Mouse (Mus musculus): Measurements from ENCODE around the gene Kcna7. TPM values are rescaled to one million over a fixed set of nuclear protein-coding genes. Genes with fewer than 3 reads are reported as not detected.
"Not testable (repeated sequence)": the region's sequence is repeated elsewhere in the genome, so short reads cannot be mapped to it uniquely, and the experiment has no call there.

The Kcna7 gene
- polyA plus RNA-seq, 1 experiment from 2014 or later = not detected

DNA sequence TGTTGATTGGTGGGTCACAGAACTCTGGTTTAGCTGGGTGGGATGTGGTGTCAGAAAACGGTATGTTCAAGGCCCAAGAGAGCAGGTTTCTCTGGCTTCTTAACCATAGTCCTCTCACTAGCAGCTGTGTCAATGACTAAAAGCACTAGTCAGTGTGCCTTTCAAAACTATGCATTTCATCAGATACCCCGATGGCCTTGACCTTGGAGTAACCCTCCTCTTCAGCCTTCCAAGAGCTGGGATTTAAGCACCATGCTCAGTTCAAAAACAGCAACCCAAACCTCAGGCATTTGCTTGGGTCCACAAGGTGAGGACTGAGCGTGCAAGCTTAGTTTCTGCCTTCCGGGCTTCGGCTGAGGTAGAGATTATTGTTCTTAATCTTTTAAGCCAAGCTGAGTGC, 33.1 kb upstream of the Kcna7 start:
- H3K9me3 ChIP-seq (ENCODE audit: control insufficient read depth, low read length) = no peaks in the 10 kb centered on the region
- H3K4me1 ChIP-seq (ENCODE audit: control insufficient read depth, insufficient read depth, low read length) = 0 out of 2 replicates have a peak, but pooled peaks cover 7% of the 10 kb centered on the region
- H3K9ac ChIP-seq (ENCODE audit: low read length) = no peak overlapping the region
- peaks cover 21% of the 10 kb centered on the region for H3K36me3 ChIP-seq (ENCODE audit: control insufficient read depth, insufficient read depth, low read length)
- ATAC-seq (ENCODE audit: insufficient number of reproducible peaks, low FRiP score, low TSS enrichment, low read depth) (no peak), DNase-seq (ENCODE audit: low spot score) (no peak)
- no peak overlapping the region for H3K4me3 ChIP-seq (ENCODE audit: low read depth, low read length)
- peaks cover 22% of the 10 kb centered on the region for H3K27me3 ChIP-seq (ENCODE audit: control insufficient read depth, insufficient read depth, low read length)
- no peak overlapping the region for H3K27ac ChIP-seq (replicated peaks; ENCODE audit: low read depth, low read length)
- H3K4me2 ChIP-seq (ENCODE audit: low read depth, severe bottlenecking) = no peak overlapping the region
- WGBS = 87% methylated on average over 5 of the region's 5 CpGs

GRCm38 (mm10) chr7:45374620-45375019, 30.8 kb upstream of the Kcna7 start:
- no peak overlapping the region for H3K4me3 ChIP-seq (ENCODE audit: low read depth, low read length)
- H3K27me3 ChIP-seq (ENCODE audit: control insufficient read depth, insufficient read depth, low read length) = peaks cover 3% of the 10 kb centered on the region; the same call in 1 of the 2 replicates
- DNase-seq (ENCODE audit: low spot score) (no peak), ATAC-seq (ENCODE audit: insufficient number of reproducible peaks, low FRiP score, low TSS enrichment, low read depth) (no peak)
- no peak overlapping the region for H3K9ac ChIP-seq (ENCODE audit: low read length)
- 96% methylated on average over 8 of the region's 8 CpGs for WGBS
- peaks cover 34% of the 10 kb centered on the region for H3K36me3 ChIP-seq (ENCODE audit: control insufficient read depth, insufficient read depth, low read length)
- no peak overlapping the region for H3K4me2 ChIP-seq (ENCODE audit: low read depth, severe bottlenecking)
- H3K9me3 ChIP-seq (ENCODE audit: control insufficient read depth, low read length) = no peaks in the 10 kb centered on the region
- H3K4me1 ChIP-seq (ENCODE audit: control insufficient read depth, insufficient read depth, low read length) = 0 out of 2 replicates have a peak, but pooled peaks cover 3% of the 10 kb centered on the region
- H3K27ac ChIP-seq (replicated peaks; ENCODE audit: low read depth, low read length) = no peak overlapping the region

GRCm38 (mm10) chr7:45376057-45376456, 29.4 kb upstream of the Kcna7 start:
- Histone ChIP-seq H3K4me3 (ENCODE audit: low read depth, low read length) (no peak overlapping the region), H3K27me3 (ENCODE audit: control insufficient read depth, insufficient read depth, low read length) (no peaks in the 10 kb centered on the region), H3K4me1 (ENCODE audit: control insufficient read depth, insufficient read depth, low read length) (no peaks in the 10 kb centered on the region), H3K36me3 (ENCODE audit: control insufficient read depth, insufficient read depth, low read length) (peaks cover 47% of the 10 kb centered on the region), H3K27ac (replicated peaks; ENCODE audit: low read depth, low read length) (no peak overlapping the region), H3K9me3 (ENCODE audit: control insufficient read depth, low read length) (no peaks in the 10 kb centered on the region), H3K4me2 (ENCODE audit: low read depth, severe bottlenecking) (no peak overlapping the region), H3K9ac (ENCODE audit: low read length) (no peak overlapping the region)
- DNase-seq (ENCODE audit: low spot score) (no peak), ATAC-seq (ENCODE audit: insufficient number of reproducible peaks, low FRiP score, low TSS enrichment, low read depth) (no peak)
- WGBS = 93% methylated on average over 1 of the region's 1 CpGs

DNA sequence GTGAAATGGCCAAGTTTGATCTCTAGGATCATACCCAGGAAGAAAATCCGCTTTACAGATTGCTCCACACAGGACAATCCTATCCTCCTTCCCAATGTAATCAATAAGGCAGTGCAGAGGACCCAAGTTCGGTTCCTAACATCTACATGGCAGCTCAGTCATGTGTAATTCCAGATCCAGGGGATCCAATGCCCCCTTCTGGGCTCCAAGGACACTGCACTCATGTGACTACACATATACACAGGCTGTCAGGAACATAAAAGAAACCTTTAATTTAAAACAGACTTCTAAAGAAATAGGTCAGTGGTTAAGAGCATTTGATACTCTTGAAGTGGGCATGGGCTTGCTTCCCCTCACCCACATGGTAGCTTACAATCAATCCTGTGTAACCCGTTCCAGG, 19.4 kb upstream of the Kcna7 start:
- Histone ChIP-seq H3K4me3 (ENCODE audit: low read depth, low read length) (no peak overlapping the region), H3K27ac (replicated peaks; ENCODE audit: low read depth, low read length) (no peak overlapping the region), H3K4me1 (ENCODE audit: control insufficient read depth, insufficient read depth, low read length) (no peaks in the 10 kb centered on the region), H3K36me3 (ENCODE audit: control insufficient read depth, insufficient read depth, low read length) (peaks cover 72% of the 10 kb centered on the region), H3K4me2 (ENCODE audit: low read depth, severe bottlenecking) (no peak overlapping the region), H3K9ac (ENCODE audit: low read length) (no peak overlapping the region), H3K27me3 (ENCODE audit: control insufficient read depth, insufficient read depth, low read length) (no peaks in the 10 kb centered on the region), H3K9me3 (ENCODE audit: control insufficient read depth, low read length) (no peaks in the 10 kb centered on the region)
- peak; percentile 36 for DNase-seq (ENCODE audit: low spot score)
- WGBS = 81% methylated on average over 3 of the region's 3 CpGs
- no peak for ATAC-seq (ENCODE audit: insufficient number of reproducible peaks, low FRiP score, low TSS enrichment, low read depth)

- Histone ChIP-seq H3K36me3 (ENCODE audit: control insufficient read depth, insufficient read depth, low read length) (peaks cover 17% of the 10 kb centered on the region), H3K9ac (ENCODE audit: low read length) (peak overlapping the region; percentile 90), H3K27me3 (ENCODE audit: control insufficient read depth, insufficient read depth, low read length) (no peaks in the 10 kb centered on the region), H3K9me3 (ENCODE audit: control insufficient read depth, low read length) (no peaks in the 10 kb centered on the region), H3K4me3 (ENCODE audit: low read depth, low read length) (peak overlapping the region; percentile 88), H3K4me1 (ENCODE audit: control insufficient read depth, insufficient read depth, low read length) (peaks cover 15% of the 10 kb centered on the region), H3K27ac (replicated peaks; ENCODE audit: low read depth, low read length) (peak overlapping the region; percentile 99), H3K4me2 (ENCODE audit: low read depth, severe bottlenecking) (peak overlapping the region; percentile 90)
- DNase-seq (ENCODE audit: low spot score) = no peak
- peak; percentile 78 for ATAC-seq (ENCODE audit: insufficient number of reproducible peaks, low FRiP score, low TSS enrichment, low read depth)
- WGBS = under 1% methylated on average over 19 of the region's 20 CpGs
Observed at GRCm38 (mm10) chr7:45395129-45395541, 10.3 kb upstream of the Kcna7 start.

- peak; percentile 100 for DNase-seq (ENCODE audit: low spot score)
- Histone ChIP-seq H3K27me3 (ENCODE audit: control insufficient read depth, insufficient read depth, low read length) (no peaks in the 10 kb centered on the region), H3K36me3 (ENCODE audit: control insufficient read depth, insufficient read depth, low read length) (peaks cover 12% of the 10 kb centered on the region; the same call in 1 of the 2 replicates), H3K4me3 (ENCODE audit: low read depth, low read length) (peak within 1 kb of the TSS; percentile 88), H3K9ac (ENCODE audit: low read length) (peak within 1 kb of the TSS; percentile 90), H3K9me3 (ENCODE audit: control insufficient read depth, low read length) (no peaks in the 10 kb centered on the region), H3K4me1 (ENCODE audit: control insufficient read depth, insufficient read depth, low read length) (peaks cover 15% of the 10 kb centered on the region), H3K4me2 (ENCODE audit: low read depth, severe bottlenecking) (peak within 1 kb of the TSS; percentile 90), H3K27ac (replicated peaks; ENCODE audit: low read depth, low read length) (peak within 1 kb of the TSS; percentile 99)
- ATAC-seq (ENCODE audit: insufficient number of reproducible peaks, low FRiP score, low TSS enrichment, low read depth) = peak; percentile 94
- under 1% methylated on average over 60 of the region's 60 CpGs for WGBS
Observed at GRCm38 (mm10) chr7:45395578-45396336, 9.7 kb upstream of the Kcna7 start, which contains the start of gene Snrnp70. TSS of gene Snrnp70 (minus strand) at chr7:45395742.

GRCm38 (mm10) chr7:45396337-45396775, 9.1 kb upstream of the Kcna7 start:
- H3K9me3 ChIP-seq (ENCODE audit: control insufficient read depth, low read length); H3K27me3 ChIP-seq (ENCODE audit: control insufficient read depth, insufficient read depth, low read length); H3K9ac ChIP-seq (ENCODE audit: low read length); H3K36me3 ChIP-seq (ENCODE audit: control insufficient read depth, insufficient read depth, low read length); DNase-seq (ENCODE audit: low spot score); H3K27ac ChIP-seq (replicated peaks; ENCODE audit: low read depth, low read length); ATAC-seq (ENCODE audit: insufficient number of reproducible peaks, low FRiP score, low TSS enrichment, low read depth): not testable (repeated sequence)
- WGBS = 7% methylated on average over 3 of the region's 3 CpGs
- Histone ChIP-seq H3K4me3 (ENCODE audit: low read depth, low read length) (peak overlapping the region; percentile 88), H3K4me2 (ENCODE audit: low read depth, severe bottlenecking) (peak overlapping the region; percentile 46; the same call in 1 of the 2 replicates), H3K4me1 (ENCODE audit: control insufficient read depth, insufficient read depth, low read length) (peaks cover 15% of the 10 kb centered on the region)

DNA sequence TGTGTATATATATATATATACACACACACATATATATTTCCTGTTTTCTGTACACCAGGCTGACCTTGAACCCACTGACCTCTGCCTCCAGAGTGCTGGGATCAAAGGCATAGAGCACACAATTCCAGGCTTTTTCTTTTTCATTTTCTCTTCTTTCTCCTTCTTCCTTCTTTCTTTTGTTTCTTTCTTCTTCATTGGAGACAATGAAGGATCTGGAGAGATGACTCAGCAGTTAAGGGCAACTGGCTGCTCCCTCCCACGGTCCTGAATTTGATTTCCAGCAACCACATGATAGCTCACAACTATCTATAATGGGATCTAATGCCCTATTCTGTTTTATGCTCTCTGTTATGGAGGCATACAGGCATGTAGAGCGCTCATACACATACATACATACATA, 8.7 kb upstream of the Kcna7 start:
- H3K9ac ChIP-seq (ENCODE audit: low read length) = no peak overlapping the region
- DNase-seq (ENCODE audit: low spot score) = no peak
- WGBS = 83% methylated on average over 2 of the region's 2 CpGs
- H3K36me3 ChIP-seq (ENCODE audit: control insufficient read depth, insufficient read depth, low read length) = peaks cover 5% of the 10 kb centered on the region; the same call in 1 of the 2 replicates
- H3K4me2 ChIP-seq (ENCODE audit: low read depth, severe bottlenecking) = no peak overlapping the region
- ATAC-seq (ENCODE audit: insufficient number of reproducible peaks, low FRiP score, low TSS enrichment, low read depth) = no peak
- no peaks in the 10 kb centered on the region for H3K9me3 ChIP-seq (ENCODE audit: control insufficient read depth, low read length)
- H3K27ac ChIP-seq (replicated peaks; ENCODE audit: low read depth, low read length) = no peak overlapping the region
- H3K4me1 ChIP-seq (ENCODE audit: control insufficient read depth, insufficient read depth, low read length) = peaks cover 15% of the 10 kb centered on the region
- no peaks in the 10 kb centered on the region for H3K27me3 ChIP-seq (ENCODE audit: control insufficient read depth, insufficient read depth, low read length)
- H3K4me3 ChIP-seq (ENCODE audit: low read depth, low read length) = no peak overlapping the region

Data from limb, embryonic 11.5 days (tissue).